Mouse (Mus musculus): ENCODE results near the gene Tm9sf4.

Tm9sf4 gene

DNA sequence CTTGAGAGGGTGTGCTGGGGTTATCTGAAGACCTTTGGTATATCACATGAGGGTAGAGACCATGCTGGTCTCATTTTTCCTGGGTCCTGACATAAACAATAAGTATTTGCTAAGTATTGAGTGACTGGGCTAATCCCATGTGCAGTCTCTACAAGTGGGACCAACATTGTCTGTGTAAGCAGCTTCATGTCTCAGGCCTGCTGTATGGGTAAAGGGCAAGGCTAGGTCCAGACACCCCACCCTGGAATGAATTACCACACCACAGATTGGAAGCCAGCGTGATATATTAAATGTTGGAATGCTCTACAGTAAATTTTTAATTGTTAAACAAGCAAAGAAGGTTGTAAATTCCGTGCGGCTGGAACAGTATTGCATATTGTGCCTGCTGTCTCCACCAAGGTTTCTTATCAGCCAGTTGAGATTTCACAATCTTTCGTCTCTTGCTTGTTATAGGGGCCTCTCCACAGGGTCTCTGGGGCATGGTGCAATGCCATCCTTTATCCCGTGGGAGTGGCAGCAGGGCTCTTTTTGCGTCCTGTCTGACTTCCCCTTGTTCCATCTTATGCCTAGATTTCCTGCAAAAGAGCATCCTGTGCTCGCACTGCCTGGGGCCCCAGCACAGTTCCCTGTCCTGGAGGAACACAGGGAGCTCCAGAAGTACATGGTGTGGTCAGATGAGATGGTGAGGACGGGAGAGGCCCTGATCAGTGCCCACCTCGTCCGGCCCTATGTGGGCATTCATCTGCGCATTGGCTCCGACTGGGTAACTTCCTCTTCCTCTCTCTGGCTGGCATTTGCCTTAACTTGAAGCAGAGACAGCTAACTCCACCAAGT, 98.1 kb downstream of the Tm9sf4 start:
- no peak for DNase-seq (ENCODE audit: low spot score)

Data from retina, embryonic 14.5 days (tissue).